Mouse (Mus musculus) adrenal gland, adult 2 months (tissue): ENCODE results near the gene Madd. TPM values are rescaled to one million over a fixed set of nuclear protein-coding genes. Genes with fewer than 3 reads are reported as not detected.

Source experiments
- DNase-seq: peaks from one replicate; pipeline ENCODE4 v3.0.0; 2021
- long read RNA-seq: library from polyadenylated mRNA; stranded (forward); transcript quantifications from one replicate; pipeline ENCODE4 v2.0.0, GENCODE M21; 2021
- polyA plus RNA-seq: library from polyadenylated mRNA; depleted of rRNA; stranded (reverse); fragments of >200 nt; gene quantifications from 2 replicates; pipeline ENCODE4 v1.2.3, GENCODE M21; 2012; rRNA removed
- total RNA-seq, 2 experiments: library from RNA; stranded (reverse); gene quantifications; 2 replicates each; pipeline ENCODE4 v1.2.3; 2021

Madd gene
- total RNA-seq, result 10 to 100 TPM; 18.5 to 20.0 TPM
- polyA plus RNA-seq, result 8.9 and 9.0 TPM in 2 replicates
- long read RNA-seq, partial matches to known transcripts, result 0 of 2 reads
- long read RNA-seq, other reads (novel, unspliced or antisense), result 2 of 2 reads

DNA sequence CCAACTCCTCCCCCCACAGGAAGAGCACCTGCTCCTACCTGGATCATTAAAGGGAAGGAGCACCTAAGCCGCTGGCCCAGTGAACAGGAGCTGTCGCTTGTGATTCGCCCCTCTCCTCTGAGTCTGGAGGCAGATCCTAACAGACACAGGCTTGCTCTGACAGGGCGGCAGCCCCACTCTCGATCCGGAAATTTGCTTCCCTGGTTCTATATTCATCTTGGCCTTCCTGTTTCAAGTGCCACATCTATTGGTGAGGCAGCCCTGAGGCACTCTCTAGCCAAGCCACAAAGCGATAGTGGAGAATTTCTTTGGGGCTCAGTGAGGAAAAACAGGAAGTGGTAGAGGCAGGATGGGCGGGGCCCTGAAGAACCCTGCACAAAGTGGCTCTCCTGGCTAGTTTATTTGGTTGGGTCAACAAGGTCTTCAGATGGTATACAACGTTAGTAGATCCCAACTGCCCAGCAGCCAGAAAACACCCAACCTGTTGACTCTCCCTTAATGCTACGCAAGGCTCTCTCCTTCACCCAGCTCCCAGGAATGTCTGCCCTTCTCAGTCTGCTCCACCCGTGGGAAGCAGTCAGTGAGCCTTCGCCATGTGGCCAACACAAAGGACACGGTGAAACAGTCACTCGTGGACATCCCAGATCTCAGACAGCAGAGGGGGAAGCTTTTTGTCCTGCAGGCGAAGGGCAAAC lies at the start of gene Madd:
Gene Madd, minus strand, starts transcription at position 127 of the 695 bp plus-strand sequence.
- DNase-seq, result peak; percentile 26

DNA sequence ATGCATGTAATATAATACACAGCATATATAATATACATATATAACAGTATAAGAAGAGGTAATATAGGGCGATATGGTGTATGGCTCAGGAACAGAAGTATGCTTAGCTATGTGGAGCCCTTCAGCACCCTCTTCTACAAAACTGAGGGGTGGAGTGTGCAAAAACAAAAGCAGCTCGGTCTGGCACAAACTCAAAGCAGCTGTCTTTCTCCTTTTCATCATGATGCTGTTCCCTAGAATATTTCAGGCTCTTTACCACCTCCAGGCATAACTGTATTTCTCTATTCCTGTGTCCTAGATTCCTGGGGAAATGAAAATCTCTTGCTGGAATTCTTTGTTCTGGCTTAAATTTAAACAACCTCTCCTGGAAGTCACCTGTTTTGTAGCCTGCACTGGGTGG lies 46.1 kb upstream of the Madd start:
- DNase-seq, result no peak

GRCm38 (mm10) chr2:91223614-91224013 lies 40.0 kb upstream of the Madd start:
- DNase-seq, result no peak

- no peak for DNase-seq
Measured at GRCm38 (mm10) chr2:91220501-91220900, 36.9 kb upstream of the Madd start.

DNA sequence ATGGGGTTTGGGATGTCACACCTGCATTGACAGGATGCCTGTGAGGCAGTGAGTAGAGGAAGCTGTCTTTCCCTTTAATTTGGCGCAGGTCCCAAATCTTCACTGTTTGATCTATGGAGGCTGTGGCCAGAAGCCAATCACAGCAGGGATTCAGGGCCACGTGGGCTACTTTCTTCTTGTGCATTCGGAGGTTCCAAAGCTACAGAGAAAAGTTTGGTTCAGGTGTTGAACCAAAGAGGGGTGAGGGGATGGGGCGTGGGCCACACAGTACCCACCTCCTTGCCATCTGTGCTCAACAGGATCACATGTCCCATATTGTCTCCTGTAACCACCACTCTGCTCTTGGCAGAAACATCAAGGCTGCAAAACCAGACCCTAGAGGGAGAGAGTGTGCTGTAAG lies 33.4 kb upstream of the Madd start:
- DNase-seq, result no peak

GRCm38 (mm10) chr2:91213311-91213710 lies 29.7 kb upstream of the Madd start:
- DNase-seq, result no peak

DNA sequence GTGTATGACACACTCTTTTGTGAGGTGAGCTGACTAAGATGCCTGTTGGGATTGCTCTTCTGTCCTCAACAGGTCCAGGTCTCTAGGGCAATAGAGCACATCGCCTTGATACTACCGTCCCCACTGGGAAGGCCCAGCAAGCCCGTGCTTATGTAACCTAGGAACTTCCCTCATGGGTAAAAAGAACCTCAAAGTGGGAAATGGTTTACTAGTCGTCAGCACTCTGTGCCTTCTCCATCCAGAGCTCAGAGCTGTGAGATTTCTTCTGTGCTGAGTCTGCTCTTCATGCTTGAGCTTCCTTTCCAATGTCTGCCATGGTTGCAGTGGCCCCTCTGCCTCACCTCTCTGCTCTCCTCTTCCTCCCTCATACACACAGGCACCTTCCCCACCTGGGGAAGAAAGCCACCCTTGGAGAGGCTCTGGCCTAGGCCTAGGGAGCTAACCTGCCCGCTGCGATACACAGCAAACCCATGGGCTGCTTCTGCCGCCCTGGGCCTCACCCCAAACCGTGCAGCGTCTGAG lies 22.7 kb upstream of the Madd start:
- no peak for DNase-seq

GRCm38 (mm10) chr2:91202972-91203656 lies 19.5 kb upstream of the Madd start:
- DNase-seq, result no peak

GRCm38 (mm10) chr2:91202222-91202971 lies 18.8 kb upstream of the Madd start, which contains the start of the genes Nr1h3 and Acp2:
TSS of gene Nr1h3 (minus strand) at chr2:91202834.
TSS of gene Acp2 (plus strand) at chr2:91202885.
- peak; percentile 97 for DNase-seq

- no peak for DNase-seq
Measured at GRCm38 (mm10) chr2:91198888-91199287, 15.3 kb upstream of the Madd start.

DNA sequence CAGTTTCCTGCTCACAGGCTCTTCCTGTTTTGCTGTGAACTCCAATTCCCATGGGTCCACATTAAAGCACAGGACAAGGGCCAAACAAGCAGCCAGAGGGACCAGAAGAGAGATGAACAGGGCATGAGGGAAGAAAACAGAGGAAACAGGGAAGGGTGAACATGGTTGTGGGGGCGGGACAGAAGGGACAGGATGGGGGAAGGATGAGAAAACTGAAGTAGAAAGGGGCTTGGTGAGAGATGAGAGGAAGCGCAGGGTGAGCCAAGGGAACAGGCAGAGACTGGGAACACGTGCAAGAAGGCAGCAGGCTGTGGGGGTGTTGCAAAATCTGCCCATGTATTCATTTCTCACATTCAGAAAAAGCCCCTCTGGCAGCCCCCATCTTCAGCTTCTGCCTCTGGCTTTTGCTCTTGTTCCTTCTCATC lies 13.0 kb upstream of the Madd start:
- peak; percentile 25 for DNase-seq

- peak; percentile 91 for DNase-seq
Measured at GRCm38 (mm10) chr2:91194624-91195332, 11.1 kb upstream of the Madd start.

DNA sequence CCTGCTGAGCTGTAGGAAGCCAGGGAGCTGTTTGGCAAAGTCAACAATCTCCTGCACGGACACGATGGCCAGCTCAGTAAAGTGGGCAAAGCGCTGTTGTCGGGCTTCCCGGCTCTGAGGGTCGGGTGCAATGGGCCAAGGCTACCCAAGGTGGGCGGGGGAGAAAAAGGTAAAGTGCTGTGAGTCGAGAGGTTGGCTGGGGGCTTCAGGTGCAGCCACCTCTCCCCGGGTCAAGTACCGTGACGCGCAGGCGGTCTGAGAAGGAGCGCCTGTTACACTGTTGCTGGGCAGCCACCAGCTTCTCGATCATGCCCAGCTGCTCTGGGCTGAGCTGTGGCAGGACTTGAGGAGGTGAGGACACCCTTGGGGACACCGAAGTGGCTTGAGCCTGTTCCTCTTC lies 6.9 kb upstream of the Madd start:
- DNase-seq, result no peak

GRCm38 (mm10) chr2:91187431-91187830 lies 3.8 kb upstream of the Madd start:
- DNase-seq, result no peak

DNA sequence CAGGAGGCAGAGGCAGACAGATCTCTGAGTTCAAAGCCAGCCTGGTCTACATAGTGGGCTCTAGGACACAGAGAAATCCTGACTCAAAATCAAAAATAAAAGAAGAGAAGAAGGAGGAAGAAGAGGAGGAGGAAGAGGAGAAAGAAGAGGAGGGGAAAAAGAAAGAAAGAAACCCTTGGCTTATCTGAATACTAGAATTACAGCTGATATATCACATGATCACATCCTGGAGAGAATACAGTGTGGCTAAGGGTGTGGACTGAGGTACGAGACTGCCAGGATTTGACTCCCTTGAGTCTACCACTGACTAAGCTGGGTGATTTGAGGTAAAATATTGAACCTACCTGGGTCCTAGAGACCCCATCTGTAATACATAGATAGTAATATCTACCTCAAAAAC lies 2.6 kb upstream of the Madd start:
- DNase-seq, result no peak

DNA sequence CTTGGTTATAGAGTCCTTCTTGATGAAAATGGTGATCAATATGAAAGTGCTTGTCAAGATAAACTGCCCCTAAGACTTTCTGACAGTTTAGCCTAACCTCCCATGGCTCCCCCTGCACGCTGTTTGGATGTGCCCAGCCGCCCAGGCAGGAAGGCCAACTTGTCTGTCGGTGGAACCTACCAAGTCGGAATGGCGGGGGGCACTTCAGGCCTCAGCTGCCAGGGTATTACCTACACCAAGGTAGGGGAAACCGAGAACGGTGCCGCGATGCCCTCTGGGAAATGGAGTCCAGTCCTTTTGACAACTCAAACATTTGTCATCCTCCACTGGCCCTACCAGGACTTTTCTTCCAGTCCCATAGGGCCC lies 506 bp downstream of the Madd start:
- peak; percentile 94 for DNase-seq

GRCm38 (mm10) chr2:91182405-91183147 lies 1.1 kb downstream of the Madd start:
- DNase-seq, result peak; percentile 79

- peak; percentile 39 for DNase-seq
Measured at GRCm38 (mm10) chr2:91182016-91182404, 1.6 kb downstream of the Madd start.

DNA sequence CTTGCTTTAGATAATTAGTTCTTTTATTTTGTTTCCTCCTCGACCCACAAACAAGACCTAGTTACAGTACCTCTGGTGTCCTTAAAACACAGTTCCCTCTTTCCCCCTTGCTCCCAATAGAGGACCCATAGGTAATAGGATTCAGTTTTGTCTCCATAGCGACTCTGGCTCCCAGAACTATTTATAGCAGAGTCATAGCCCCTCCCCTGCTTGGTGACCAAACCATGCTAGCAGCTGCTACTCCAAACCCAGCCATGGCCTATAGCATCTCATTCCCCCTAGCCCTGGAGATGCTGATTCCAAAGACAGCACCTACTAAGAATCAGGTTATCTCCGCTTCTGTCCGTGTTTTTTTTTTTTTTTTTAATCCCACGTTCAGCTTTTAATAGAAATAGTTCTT lies 2.9 kb downstream of the Madd start:
- no peak for DNase-seq

DNA sequence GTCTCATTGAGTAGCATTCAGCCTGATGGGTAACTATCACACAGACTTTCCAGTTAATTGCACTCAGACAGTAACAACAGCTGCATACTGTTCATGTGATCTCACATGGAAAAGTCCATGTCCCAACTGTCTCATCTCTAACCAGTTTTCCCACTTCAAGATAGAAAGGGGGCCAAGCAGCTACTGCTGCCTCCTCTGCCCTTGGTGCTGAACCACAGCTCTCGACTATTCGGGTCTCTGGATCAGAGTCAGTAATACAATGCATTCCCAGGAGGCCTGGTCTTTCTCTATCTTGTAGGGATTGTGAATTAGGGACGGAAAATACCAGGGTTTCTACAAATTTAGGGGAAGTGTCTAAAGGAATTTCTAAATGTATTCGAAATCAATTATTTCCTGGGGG lies 3.8 kb downstream of the Madd start:
- DNase-seq, result no peak

DNA sequence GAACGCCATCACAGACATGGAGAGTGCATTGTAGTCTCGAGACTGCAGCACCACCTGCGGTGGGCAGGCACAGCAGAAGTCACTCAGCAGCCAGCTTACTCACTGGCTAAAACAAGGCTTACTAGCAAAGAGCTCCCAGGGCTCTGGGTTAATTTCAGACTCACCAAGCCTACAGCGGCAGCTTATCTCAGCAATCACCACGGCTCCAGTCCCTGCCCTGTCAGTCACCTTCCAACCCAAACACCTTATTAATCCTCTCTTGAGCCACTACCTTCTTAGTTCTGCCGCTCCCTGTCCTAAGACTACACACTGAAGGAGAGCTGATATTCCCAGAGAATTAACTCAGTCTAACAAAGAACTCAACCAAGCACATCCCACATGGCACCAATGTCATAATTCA lies 7.4 kb downstream of the Madd start:
- DNase-seq, result no peak
